Mouse (Mus musculus) intestine, postnatal 0 days (tissue): ENCODE measurements around the gene Mob1b. TPM values are rescaled to one million over a fixed set of nuclear protein-coding genes. Genes with fewer than 3 reads are reported as not detected.
A peak's percentile ranks its signal among the peaks of the same experiment; 100 is the strongest.

Source experiments
- ATAC-seq: fragments of 200-750 bp; cut with Nextera tagmentation; 2 replicates; pipeline ENCODE4 v1.8.0; 2017; ENCODE audit warnings: mild to moderate bottlenecking, moderate TSS enrichment, moderate library complexity
- H3K27ac ChIP-seq: fragments of 300-500 bp; sonication (generic); 2 replicates; pipeline ENCODE4 v1.5.1; 2014; ENCODE audit warnings: mild to moderate bottlenecking, low read depth, low read length, moderate library complexity
- H3K27me3 ChIP-seq: fragments of 300-500 bp; sonication (generic); replicated peaks from 2 replicates; pipeline ENCODE4 v1.6.1; 2014; ENCODE audit warnings: low read length, mixed read lengths; ENCODE audit not compliant: control insufficient read depth, insufficient read depth
- H3K36me3 ChIP-seq: fragments of 300-500 bp; sonication (generic); 2 replicates; pipeline ENCODE4 v1.6.1; 2014; ENCODE audit warnings: mild to moderate bottlenecking, moderate library complexity; ENCODE audit not compliant: control insufficient read depth, insufficient read depth
- H3K4me1 ChIP-seq: fragments of 300-500 bp; sonication (generic); replicated peaks from 2 replicates; pipeline ENCODE4 v1.6.1; 2014; ENCODE audit warnings: antibody characterized with exemption, low read length, mixed read lengths; ENCODE audit not compliant: control insufficient read depth, insufficient read depth
- H3K4me2 ChIP-seq: fragments of 300-500 bp; sonication (generic); replicated peaks from 2 replicates; pipeline ENCODE4 v1.6.1; 2014; ENCODE audit warnings: low read depth, mild to moderate bottlenecking, moderate library complexity
- H3K4me3 ChIP-seq: fragments of 300-500 bp; sonication (generic); 2 replicates; pipeline ENCODE4 v1.5.1; 2014; ENCODE audit warnings: low read depth, low read length
- H3K9ac ChIP-seq: fragments of 300-500 bp; sonication (generic); 2 replicates; pipeline ENCODE4 v1.6.1; 2014; ENCODE audit warnings: mild to moderate bottlenecking, low read depth, low read length
- H3K9me3 ChIP-seq: fragments of 300-500 bp; sonication (generic); 2 replicates; pipeline ENCODE4 v1.6.1; 2016; ENCODE audit warnings: mixed run types; ENCODE audit not compliant: control insufficient read depth
- CTCF ChIP-seq: sonication (generic); IDR thresholded peaks from 2 replicates; pipeline ENCODE4 v1.5.1; 2016; ENCODE audit warnings: low read depth, mild to moderate bottlenecking, control low read depth, antibody characterized with exemption, moderate library complexity
- WGBS: fragments of 180-500 bp; shearing (Covaris S2); extraction: QIAGEN DNeasy Blood & Tissue Kit; methylation state at CpG from one replicate; pipeline ENCODE4 v1.1.7; 2014; 5-methylcytosine and 5-hydroxymethylcytosine counted together
- polyA plus RNA-seq: library from polyadenylated mRNA; unstranded; fragments of >200 nt; fragmentation: Nextera tagmentation; extraction: Ambion mirVana; gene quantifications from 2 replicates; pipeline ENCODE4 v1.2.1, GENCODE M21; 2015

The Mob1b gene
- polyA plus RNA-seq, 1 experiment from 2014 or later: 8.0 TPM

- H3K9me3 ChIP-seq: no peaks in the 10 kb centered on the region
Observed at GRCm38 (mm10) chr5:88697291-88697690, 23.4 kb upstream of the Mob1b start.

GRCm38 (mm10) chr5:88699251-88699913 lies 21.3 kb upstream of the Mob1b start:
- no peak overlapping the region for H3K9ac ChIP-seq
- H3K36me3 ChIP-seq: no peaks in the 10 kb centered on the region
- H3K4me2 ChIP-seq: no peak overlapping the region
- 44% methylated on average over 4 of the region's 4 CpGs for WGBS
- no peaks in the 10 kb centered on the region for H3K9me3 ChIP-seq
- H3K27ac ChIP-seq: no peak overlapping the region
- no peaks in the 10 kb centered on the region for H3K27me3 ChIP-seq
- H3K4me1 ChIP-seq: no peaks in the 10 kb centered on the region
- TF ChIP-seq CTCF: no peak
- no peak overlapping the region for H3K4me3 ChIP-seq
- ATAC-seq: no peak

More at GRCm38 (mm10) chr5:88697291-88697690, 23.4 kb upstream of the Mob1b start:
- no peak overlapping the region for H3K27ac ChIP-seq
- no peaks in the 10 kb centered on the region for H3K27me3 ChIP-seq
- no peaks in the 10 kb centered on the region for H3K36me3 ChIP-seq
- 77% methylated on average over 5 of the region's 5 CpGs for WGBS
- no peak overlapping the region for H3K4me2 ChIP-seq
- no peak overlapping the region for H3K9ac ChIP-seq
- no peaks in the 10 kb centered on the region for H3K4me1 ChIP-seq
- TF ChIP-seq CTCF: no peak
- no peak for ATAC-seq
- no peak overlapping the region for H3K4me3 ChIP-seq

- Histone ChIP-seq H3K27me3 (no peaks in the 10 kb centered on the region), H3K4me3 (no peak overlapping the region), H3K27ac (no peak overlapping the region), H3K9me3 (no peaks in the 10 kb centered on the region), H3K4me1 (no peaks in the 10 kb centered on the region), H3K4me2 (no peak overlapping the region), H3K36me3 (no peaks in the 10 kb centered on the region), H3K9ac (no peak overlapping the region)
- ATAC-seq: peak; percentile 80
- WGBS: 41% methylated on average over 4 of the region's 4 CpGs
- TF ChIP-seq CTCF: no peak
Observed at GRCm38 (mm10) chr5:88702041-88702440, 18.6 kb upstream of the Mob1b start.

GRCm38 (mm10) chr5:88703551-88703950 lies 17.1 kb upstream of the Mob1b start:
- Histone ChIP-seq H3K9me3 (no peaks in the 10 kb centered on the region), H3K4me2 (no peak overlapping the region), H3K27me3 (no peaks in the 10 kb centered on the region), H3K4me1 (no peaks in the 10 kb centered on the region), H3K4me3 (no peak overlapping the region), H3K9ac (no peak overlapping the region), H3K36me3 (no peaks in the 10 kb centered on the region), H3K27ac (no peak overlapping the region)
- no peak for TF ChIP-seq CTCF
- ATAC-seq: no peak
- WGBS: 79% methylated on average over 4 of the region's 4 CpGs

- no peak overlapping the region for H3K4me3 ChIP-seq
- H3K27ac ChIP-seq: no peak overlapping the region
- 0 out of 2 replicates have a peak, but pooled peaks have one; percentile 25 for ATAC-seq
- no peaks in the 10 kb centered on the region for H3K4me1 ChIP-seq
- TF ChIP-seq CTCF: no peak
- no peaks in the 10 kb centered on the region for H3K9me3 ChIP-seq
- H3K4me2 ChIP-seq: no peak overlapping the region
- no peak overlapping the region for H3K9ac ChIP-seq
- no peaks in the 10 kb centered on the region for H3K27me3 ChIP-seq
- H3K36me3 ChIP-seq: no peaks in the 10 kb centered on the region
Observed at GRCm38 (mm10) chr5:88711128-88711527, 9.5 kb upstream of the Mob1b start.

- no peaks in the 10 kb centered on the region for H3K9me3 ChIP-seq
- H3K36me3 ChIP-seq: no peaks in the 10 kb centered on the region
- ATAC-seq: peak; percentile 25; the same call in 1 of the 2 replicates
- H3K4me3 ChIP-seq: no peak overlapping the region
- no peak overlapping the region for H3K4me2 ChIP-seq
- H3K27ac ChIP-seq: no peak overlapping the region
- WGBS: 47% methylated on average over 10 of the region's 10 CpGs
- TF ChIP-seq CTCF: no peak
- H3K27me3 ChIP-seq: no peaks in the 10 kb centered on the region
- H3K4me1 ChIP-seq: no peaks in the 10 kb centered on the region
- H3K9ac ChIP-seq: no peak overlapping the region
Observed at GRCm38 (mm10) chr5:88711618-88712224, 8.9 kb upstream of the Mob1b start.
